In genomic region chr5:86086751-86087150, GRCm38 (mm10) we compare ENCODE assay signal across 13 mouse cellular contexts. TPM values are rescaled to one million over a fixed set of nuclear protein-coding genes. Genes with fewer than 3 reads are reported as not detected.
A peak's percentile ranks its signal among the peaks of the same experiment; 100 is the strongest.
DNase-seq lines count a peak whose midpoint lies in the region; ATAC-seq lines count a peak whose summit lies in the region.
"Had no signal": no experiment of that assay in that cellular context is flagged by ENCODE, and none has a peak within 500 bp of the region (broad histone marks: within the 10 kb centered on the region; RNA-seq: fewer than 3 reads in every experiment).

No protein-coding gene starts in this region.

- intact Hi-C loops in heart, postnatal 36 days (cut with DNase I) = no loop called here

- peak; percentile 90 for DNase-seq in heart, adult 11 months
- no peak for DNase-seq in heart, postnatal 36 days
- peak; percentile 52 to 67 for DNase-seq in CD8-positive naive resting alpha-beta T cell, adult 2 months (ENCODE audit: low read depth in 2 of 2, low spot score in 2 of 2)
- peak; percentile 7 for DNase-seq in skeletal muscle tissue, adult 2 months (ENCODE audit: low read depth, low spot score)
- no peak for DNase-seq in adrenal gland, adult 8-10 months
- no peak for DNase-seq in kidney, postnatal 25 days
- DNase-seq in kidney, adult 11 months = no peak
- DNase-seq: cerebellum, adult 9-10 months; kidney, adult 9 months; liver; lung, adult 2 months had no signal

- ATAC-seq in inflammation-experienced regulatory T-cells, adult 6 months = peak; percentile 99

RNA-seq across cellular contexts. Expression of gene Stap1, which starts 15.2 kb away (rescaled TPM):
- under 1 TPM; 0.14 to 0.76 TPM for total RNA-seq in heart, postnatal 36 days (2021)
- 100 to 1,000 TPM in 2 of 3 experiments, 10 to 100 TPM in 1; 83.7 to 104 (median 104) TPM for polyA plus RNA-seq in inflammation-experienced regulatory T-cells, adult 6 months (2017; shearing (Covaris generic))
- total RNA-seq in adrenal gland, adult 8-10 months (2022) = 1 to 10 TPM in 3 of 4 experiments, under 1 TPM in 1; 0.67 to 3.2 (median 1.4) TPM
- total RNA-seq: left cerebral cortex, postnatal 10 days had no signal

RNA-seq across cellular contexts. Expression of gene Cenpc1, which starts 21.4 kb away (rescaled TPM):
- total RNA-seq in heart, postnatal 36 days (2021) = 1 to 10 TPM; 5.3 to 5.4 TPM
- polyA plus RNA-seq in inflammation-experienced regulatory T-cells, adult 6 months (2017; shearing (Covaris generic)) = 10 to 100 TPM; 23.8 to 37.6 (median 34.1) TPM
- total RNA-seq in adrenal gland, adult 8-10 months (2022) = 10 to 100 TPM; 15.9 to 23.6 (median 18.3) TPM

Comparison
In these comparisons a context has a peak if more than half of its experiments do, and no peak if none do; other contexts are left out.
1. DNase-seq: peak in heart, adult 11 months (single experiment), CD8-positive naive resting alpha-beta T cell, adult 2 months (2 of 2) and skeletal muscle tissue, adult 2 months (single experiment); none in heart, postnatal 36 days (0 of 2), adrenal gland, adult 8-10 months (single experiment), kidney, postnatal 25 days (0 of 2) and kidney, adult 11 months (single experiment).